8 mouse cellular contexts compared by ENCODE assay signal in the genomic region with DNA sequence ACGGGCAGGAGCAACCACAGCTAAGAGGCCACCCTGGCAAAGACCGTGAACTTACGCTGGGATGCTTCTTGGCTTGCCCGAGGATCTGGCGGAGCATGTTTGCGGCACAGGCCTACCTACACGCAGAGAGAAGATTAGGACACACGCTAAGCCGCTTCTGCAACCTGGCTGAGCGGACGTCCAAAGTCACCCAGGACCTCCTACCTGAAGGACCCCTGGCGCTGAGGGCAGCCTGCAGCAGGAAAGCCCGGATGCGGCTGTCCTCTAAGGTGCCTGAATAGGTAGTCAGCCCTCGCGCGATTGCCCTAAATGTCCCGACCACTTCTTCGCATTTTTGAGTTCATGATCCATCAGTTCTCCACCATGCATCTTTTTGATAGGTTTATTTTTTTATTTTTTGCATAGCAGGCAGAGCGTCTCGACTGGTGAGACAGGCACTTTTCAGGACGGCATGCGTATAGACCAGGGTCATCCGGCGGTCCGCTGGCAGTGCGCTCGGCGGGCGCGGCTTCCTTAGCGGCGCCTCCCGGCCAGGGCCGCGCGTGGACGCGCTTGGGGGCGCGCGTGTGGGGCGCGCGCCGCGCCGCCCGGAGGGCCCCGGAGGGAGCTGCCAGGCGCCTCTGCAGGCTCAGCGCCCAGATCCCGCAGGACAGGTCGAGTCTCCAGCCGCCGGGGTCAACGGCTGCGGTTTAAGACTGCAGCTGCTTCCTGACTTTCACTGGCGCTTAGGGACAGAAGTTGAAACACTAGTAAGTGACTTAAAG. TPM values are rescaled to one million over a fixed set of nuclear protein-coding genes. Genes with fewer than 3 reads are reported as not detected.
DNase-seq lines count a peak whose midpoint lies in the region; ATAC-seq and TF ChIP-seq lines count a peak whose summit lies in the region.

Gene Ndufa4 (minus strand): TSS at position 229 of the 764 bp plus-strand sequence.
Gene Phf14 (plus strand): TSS at position 541 of the 764 bp plus-strand sequence.

- DNase-seq in MN1 (ENCODE audit: low spot score) = peak; percentile 93
- DNase-seq in cerebellum, adult 9-10 months = peak; percentile 96
- DNase-seq in hindbrain, embryonic 10.5 days (ENCODE audit: low spot score) = peak; percentile 89
- peak; percentile 93 for DNase-seq in layer of hippocampus, adult 9-11 months
- DNase-seq in lung, postnatal 0 days (ENCODE audit: low spot score) = peak; percentile 97
- peak; percentile 84 for DNase-seq in ovary, postnatal 14 days (ENCODE audit: low spot score)
- peak; percentile 88 for DNase-seq in thymus, postnatal 14 days

- peak within 1 kb of the TSS; percentile 89 for H3K4me3 ChIP-seq in hindbrain, embryonic 10.5 days
- peak within 1 kb of the TSS; percentile 66 for H3K4me3 ChIP-seq in lung, postnatal 0 days (ENCODE audit: low read depth, low read length)

- peak; percentile 97 for ATAC-seq in frontal cortex, adult (ENCODE audit: low TSS enrichment)
- peak; percentile 98 for ATAC-seq in lung, postnatal 0 days

- H3K9me3 ChIP-seq in hindbrain, embryonic 10.5 days = no peaks in the 10 kb centered on the region
- H3K9me3 ChIP-seq in lung, postnatal 0 days (ENCODE audit: low read length) = no peaks in the 10 kb centered on the region

- under 1% methylated on average over 59 of the region's 59 CpGs for WGBS in hindbrain, embryonic 10.5 days
- under 1% methylated on average over 59 of the region's 59 CpGs for WGBS in lung, postnatal 0 days

- no peaks in the 10 kb centered on the region for H3K27me3 ChIP-seq in hindbrain, embryonic 10.5 days (ENCODE audit: insufficient read depth, poor library complexity, severe bottlenecking)
- H3K27me3 ChIP-seq in lung, postnatal 0 days (replicated peaks; ENCODE audit: insufficient read depth, low read length) = no peaks in the 10 kb centered on the region

- H3K27ac ChIP-seq in hindbrain, embryonic 10.5 days = peak within 1 kb of the TSS; percentile 94
- peak within 1 kb of the TSS; percentile 92 for H3K27ac ChIP-seq in lung, postnatal 0 days (ENCODE audit: low read length)

- peaks cover 19% of the 10 kb centered on the region for H3K4me1 ChIP-seq in hindbrain, embryonic 10.5 days (replicated peaks)
- peaks cover 7% of the 10 kb centered on the region for H3K4me1 ChIP-seq in lung, postnatal 0 days (ENCODE audit: insufficient read depth, low read depth, low read length)

- peak within 1 kb of the TSS; percentile 58 for H3K4me2 ChIP-seq in lung, postnatal 0 days (replicated peaks; ENCODE audit: low read depth, low read length)

- H3K9ac ChIP-seq in lung, postnatal 0 days (replicated peaks; ENCODE audit: low read depth) = peak within 1 kb of the TSS; percentile 85

- peaks cover 35% of the 10 kb centered on the region for H3K36me3 ChIP-seq in hindbrain, embryonic 10.5 days
- H3K36me3 ChIP-seq in lung, postnatal 0 days (ENCODE audit: insufficient read depth, low read length) = no peaks in the 10 kb centered on the region

- TF ChIP-seq EP300 in lung, postnatal 0 days (IDR thresholded peaks at IDR 0.05) = peak; percentile 95

- peak; percentile 15; the same call in 1 of the 2 replicates for TF ChIP-seq CTCF in lung, postnatal 0 days (IDR thresholded peaks at IDR 0.05)

RNA-seq across cellular contexts. Expression of gene Ndufa4, which starts in this region (rescaled TPM):
- polyA plus RNA-seq in hindbrain, embryonic 10.5 days (2016; fragmentation: Nextera tagmentation; extraction: Ambion mirVana) = 869 and 917 TPM in 2 replicates
- polyA plus RNA-seq in lung, postnatal 0 days (2015; fragmentation: Nextera tagmentation; extraction: Ambion mirVana) = 696 and 778 TPM in 2 replicates

RNA-seq across cellular contexts. Expression of gene Phf14, which starts in this region (rescaled TPM):
- 65.1 and 75.2 TPM in 2 replicates for polyA plus RNA-seq in hindbrain, embryonic 10.5 days (2016; fragmentation: Nextera tagmentation; extraction: Ambion mirVana)
- 50.0 and 54.2 TPM in 2 replicates for polyA plus RNA-seq in lung, postnatal 0 days (2015; fragmentation: Nextera tagmentation; extraction: Ambion mirVana)

Comparison
In these comparisons a context has a peak if more than half of its experiments do, and no peak if none do; other contexts are left out.
1. Peak in every context shown above with its lines: DNase-seq, ATAC-seq, H3K4me3 ChIP-seq and H3K27ac ChIP-seq.